Mouse (Mus musculus): ENCODE results near the gene Usp34.
"Not testable (repeated sequence)": the region's sequence is repeated elsewhere in the genome, so short reads cannot be mapped to it uniquely, and the experiment has no call there.

Usp34 gene

DNA sequence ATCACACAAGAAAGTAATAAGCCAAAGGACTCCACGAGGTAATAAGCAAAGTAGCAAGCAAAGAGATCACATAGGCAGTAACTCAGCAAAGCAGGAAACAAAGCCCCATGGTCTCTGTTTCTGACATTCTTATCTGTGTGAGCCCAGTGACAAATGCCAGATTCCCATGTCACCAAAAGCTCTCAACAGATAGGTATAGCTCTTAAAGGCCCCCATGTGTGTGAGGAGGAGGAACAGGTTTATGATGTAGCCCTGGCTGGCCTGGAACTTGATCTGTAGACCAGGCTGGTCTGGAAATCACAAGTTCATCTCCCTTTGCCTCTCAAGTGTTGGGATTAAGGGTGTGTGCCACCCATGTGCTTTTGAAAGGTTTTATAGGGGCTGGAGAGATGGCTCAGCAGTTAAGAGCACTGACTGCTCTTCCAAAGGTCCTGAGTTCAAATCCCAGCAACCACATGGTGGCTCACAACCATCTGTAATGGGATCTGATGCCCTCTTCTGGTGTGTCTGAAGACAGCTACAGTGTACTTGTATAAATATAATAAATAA is 53.1 kb downstream of the Usp34 start:
- not testable (repeated sequence) for DNase-seq

DNA sequence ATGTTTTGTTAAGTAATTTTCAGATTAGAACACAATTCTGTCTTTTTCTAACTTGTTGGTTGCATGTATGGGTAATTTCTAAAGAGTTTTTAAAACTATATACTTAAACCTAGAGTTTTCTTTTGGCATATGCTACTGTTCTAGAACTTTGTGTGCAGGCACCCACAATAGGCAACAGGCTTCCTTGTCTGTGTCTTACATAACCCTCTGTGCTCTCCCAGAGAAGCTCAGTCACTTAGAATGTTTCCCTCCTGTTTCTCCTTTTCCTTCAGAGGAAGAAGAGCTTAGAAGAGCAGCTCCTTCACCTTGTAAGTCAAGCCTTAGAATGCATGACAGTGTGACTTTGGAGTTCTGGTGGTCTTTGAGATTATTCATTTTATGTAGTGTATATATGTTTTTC is 55.6 kb downstream of the Usp34 start:
- DNase-seq = no peak

DNA sequence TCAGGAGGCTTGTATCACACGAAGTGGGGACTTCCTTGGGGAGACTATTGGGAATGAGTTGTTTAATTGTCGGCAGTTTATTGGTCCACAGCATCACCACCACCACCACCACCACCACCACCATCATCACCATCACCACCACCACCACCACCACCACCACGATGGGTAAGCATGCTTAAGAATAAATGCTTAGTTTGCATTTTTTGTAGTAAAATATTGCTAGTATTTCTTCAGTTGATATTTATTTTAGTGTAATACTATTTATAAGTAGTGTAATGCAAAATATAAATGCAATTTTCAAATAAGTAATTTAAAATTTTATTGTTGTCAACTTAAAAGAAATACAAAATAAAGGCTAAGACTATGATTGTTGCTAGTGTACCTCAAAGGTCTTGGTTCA is 57.7 kb downstream of the Usp34 start:
- no peak for DNase-seq

DNA sequence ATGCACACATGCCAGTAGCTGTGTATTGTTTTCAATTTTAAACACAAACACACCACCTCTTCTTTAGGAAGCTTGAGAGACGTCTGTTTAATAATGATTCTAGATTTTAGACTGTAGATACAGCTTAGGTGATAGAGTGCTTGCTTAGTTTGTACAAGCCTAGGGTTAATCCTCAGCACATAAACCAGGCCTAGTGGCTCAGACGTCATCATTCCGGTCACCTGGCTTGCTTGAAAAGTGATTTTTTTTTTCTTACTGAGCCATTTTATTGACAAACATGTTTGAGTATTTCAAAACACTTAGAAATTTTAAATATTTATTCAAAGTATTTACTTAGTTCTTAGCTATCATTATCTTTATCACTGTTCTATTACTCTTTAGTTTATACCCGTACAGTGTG is 65.3 kb downstream of the Usp34 start:
- no peak for DNase-seq

DNA sequence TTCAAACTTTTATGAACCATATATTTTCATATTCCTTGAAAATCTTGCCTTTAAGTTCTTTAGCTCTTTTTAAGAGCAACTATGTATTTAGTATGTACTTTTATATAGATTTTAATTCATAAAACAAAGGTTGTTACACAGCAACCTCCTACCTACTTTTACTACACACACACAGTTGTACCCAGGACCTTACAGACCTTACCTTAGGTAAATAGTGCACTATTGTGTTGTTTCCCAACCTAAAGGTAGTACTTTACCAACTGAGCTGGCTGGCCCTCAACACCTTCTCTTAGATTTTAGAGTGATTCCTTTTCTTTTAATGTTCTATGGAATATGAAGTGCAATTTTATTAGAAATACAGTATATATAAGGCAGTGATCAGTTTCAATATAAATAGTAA is 65.8 kb downstream of the Usp34 start:
- DNase-seq = no peak

DNA sequence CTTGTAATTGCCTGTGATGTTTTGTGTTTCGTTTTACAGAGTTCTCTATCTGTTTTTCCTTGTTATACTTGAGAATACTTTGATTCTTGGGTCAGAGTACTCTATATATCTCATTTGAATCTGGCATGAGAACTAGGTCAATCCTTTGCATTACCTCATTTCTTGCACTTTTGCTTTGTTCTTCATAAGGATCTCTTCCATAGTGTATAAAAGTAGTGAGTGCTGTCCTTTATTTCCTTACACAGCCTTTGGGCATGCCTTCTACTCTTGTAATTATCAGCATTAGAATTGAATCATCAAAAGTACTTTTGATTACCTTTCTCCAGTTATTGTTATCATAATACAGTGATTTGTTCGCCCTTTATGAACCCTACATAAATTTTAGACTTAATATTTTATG is 73.4 kb downstream of the Usp34 start:
- no peak for DNase-seq

DNA sequence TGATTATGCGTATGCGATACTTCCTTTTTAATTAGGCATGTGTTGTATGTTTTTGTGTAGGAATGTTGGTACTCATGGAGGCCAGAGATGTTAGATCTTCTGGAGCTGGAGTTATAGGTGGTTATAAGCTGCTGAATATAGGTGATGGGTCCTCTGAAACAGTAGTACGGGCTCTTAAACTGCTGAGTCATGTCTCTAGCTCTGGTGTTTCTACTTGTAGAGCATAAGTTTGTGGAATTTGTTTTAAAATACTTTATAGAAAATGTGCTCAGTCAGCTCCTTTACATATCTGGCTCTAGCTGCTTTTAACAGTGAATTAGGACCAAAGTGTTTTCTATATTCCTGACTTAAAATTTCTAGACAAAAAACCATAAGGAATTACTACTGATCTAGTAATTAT is 73.9 kb downstream of the Usp34 start:
- DNase-seq = no peak

DNA sequence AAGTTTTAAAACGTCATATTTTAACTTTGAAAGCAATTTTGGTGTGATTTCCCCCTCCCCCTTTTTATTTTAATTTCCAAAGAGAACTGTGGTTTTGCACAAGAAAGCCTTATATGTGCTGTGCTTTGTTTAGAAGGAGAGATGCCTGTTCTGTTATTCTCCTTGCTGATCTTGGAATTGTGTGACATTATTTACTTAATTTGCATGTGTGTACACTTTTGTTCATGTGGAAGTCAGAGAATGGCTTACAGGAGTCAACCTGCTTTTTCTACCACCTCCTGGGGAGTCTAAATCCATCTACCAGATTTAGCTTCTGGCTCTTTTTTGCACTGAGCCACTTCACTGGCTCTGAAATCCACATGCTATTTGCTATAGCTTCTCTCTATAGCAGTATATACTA is 76.1 kb downstream of the Usp34 start:
- no peak for DNase-seq

DNA sequence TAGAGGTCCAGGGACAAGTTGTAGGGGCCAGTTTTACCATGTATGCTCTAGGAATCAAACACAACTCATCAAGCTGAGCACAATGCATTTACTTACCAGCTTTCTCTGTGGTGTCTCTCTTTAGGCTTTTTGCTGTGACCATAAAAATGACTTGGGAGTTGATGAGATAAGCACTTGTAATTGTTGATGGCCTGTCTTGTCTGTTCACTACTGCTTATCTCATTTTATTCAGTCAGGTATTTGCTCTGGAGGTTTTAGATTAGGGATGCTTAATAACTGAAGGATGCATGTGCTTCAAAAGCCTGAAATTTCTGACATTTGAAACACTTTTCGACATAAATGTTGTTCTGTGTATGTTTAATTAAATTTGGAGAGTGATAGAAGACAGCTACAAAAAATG is 83.0 kb downstream of the Usp34 start:
- DNase-seq = no peak

DNA sequence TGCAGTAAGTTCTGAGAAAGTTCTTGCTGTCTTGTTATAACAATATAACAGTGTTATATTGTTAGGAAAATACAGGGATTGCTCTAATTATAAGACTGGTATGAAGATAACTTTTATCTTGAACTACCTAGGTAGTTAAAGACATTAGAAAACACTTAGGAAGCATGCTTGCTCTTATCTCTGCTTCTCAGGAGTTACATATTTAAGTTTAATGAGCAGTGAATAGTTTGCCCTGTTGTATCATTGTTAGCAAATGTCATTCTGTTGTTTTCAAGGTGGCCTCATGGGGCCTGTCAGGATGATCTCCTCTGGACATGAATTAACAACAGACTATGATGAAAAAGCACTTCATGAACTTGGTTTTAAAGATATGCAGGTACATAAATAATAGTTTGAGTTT is 85.9 kb downstream of the Usp34 start:
- no peak for DNase-seq

DNA sequence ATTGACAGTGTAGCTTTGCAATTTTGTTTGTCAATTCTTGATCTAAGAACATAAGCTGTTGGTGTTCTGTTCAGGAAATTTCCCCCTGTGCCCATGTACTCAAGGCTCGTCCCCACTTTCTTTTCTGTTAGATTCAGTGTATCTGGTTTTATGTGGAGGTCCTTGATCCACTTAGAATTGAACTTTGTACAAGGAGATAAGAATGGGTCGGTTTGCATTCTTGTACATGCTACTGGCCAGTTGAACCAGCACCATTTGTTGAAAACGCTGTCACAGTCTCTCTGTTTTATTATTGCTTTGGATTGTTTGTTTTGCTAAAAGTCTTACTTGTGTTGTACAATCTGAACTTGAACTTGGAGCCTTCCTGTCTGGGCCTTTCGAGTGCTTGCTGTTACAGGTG is 89.9 kb downstream of the Usp34 start:
- DNase-seq = no peak

DNA sequence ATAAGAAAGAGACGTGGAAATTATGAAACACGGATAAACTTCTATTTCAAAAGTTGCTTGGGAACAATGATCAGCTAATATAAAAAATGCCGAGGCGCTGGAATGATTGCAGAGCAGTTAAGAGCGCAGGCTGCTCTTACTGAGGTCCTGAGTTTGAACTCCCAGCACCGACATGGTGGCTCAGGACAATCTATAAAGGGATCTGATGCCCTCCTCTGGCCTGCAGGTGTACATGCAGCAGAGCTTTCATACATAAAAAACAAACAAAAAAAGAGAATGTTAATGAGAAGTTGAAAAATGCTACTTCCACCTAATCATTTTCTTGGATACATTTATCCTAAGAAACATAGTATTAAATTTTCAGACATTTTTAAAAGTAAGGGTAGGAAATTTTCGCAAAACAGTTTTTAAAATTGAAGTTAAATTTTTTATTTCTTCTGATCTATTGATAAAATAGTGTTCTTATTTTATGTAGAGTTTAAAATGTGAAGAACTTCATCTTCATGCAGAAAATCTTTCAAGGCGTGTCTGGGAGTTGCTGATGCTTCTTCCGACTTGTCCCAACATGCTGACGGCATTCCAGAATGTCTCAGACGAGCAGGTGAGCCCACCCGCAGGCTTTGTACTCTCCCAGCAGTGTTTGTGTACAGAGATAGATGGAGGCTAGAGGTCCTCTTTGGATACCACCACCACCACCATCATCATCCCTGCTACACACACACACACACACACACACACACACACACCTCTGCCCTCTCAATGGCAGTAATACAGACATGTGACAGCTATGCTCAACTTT is 94.5 kb downstream of the Usp34 start:
- no peak for DNase-seq

DNA sequence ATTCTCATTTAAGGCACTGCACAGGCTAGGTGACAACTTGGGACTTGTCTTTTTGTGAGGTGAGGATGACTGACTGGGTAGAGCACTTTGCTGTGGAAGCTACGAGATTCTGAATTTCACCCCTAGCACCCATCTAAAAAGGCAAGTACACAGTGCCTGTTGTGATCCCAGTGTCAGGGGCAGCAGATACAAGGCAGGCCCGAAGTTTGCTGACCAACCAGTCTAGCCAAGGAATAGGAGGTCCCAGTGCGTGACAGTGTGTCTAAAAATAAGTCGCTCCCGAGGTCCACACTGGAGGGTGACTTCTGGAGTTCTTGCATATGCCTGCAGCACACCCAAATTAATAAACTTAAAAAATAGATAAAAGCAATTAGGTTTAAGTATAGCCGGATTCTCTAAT is 121.6 kb downstream of the Usp34 start:
- no peak for DNase-seq

DNA sequence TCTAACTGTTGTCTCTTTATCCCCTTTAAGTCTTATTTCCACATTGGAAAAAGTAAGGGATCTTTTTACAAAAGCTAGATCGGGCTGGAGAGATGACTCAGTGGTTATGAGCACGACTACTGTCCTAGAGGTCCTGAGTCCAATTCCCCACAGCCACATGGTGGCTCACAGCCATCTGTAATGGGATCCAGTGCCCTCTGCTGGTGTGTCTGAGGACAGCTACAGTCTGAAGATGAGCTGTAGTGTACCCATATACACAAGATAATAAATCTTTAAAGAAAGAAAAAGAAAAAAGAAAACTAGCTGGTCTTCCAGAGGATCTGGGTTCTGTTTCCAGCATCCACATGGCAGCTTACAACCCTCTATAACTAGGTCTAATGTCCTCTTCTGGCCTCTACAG is 123.3 kb downstream of the Usp34 start:
- no peak for DNase-seq

DNA sequence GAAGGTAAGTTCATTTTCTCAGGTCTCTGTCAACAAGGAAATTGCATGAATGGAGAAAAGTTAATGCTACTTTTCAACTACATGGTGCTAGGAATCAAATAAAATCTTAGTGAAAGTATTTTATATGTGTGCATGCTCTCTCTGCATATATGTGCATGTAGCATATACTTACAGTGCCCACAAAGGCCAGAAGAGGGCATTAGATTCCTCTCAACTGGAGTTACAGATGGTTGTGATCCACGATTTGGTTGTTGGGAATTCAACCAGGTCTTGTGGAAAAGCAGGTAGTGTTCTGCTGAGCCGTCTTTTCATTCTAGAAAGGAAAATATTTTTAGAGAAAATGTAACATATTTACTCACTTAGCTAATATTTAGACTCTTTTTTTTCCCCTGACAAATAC is 129.4 kb downstream of the Usp34 start:
- DNase-seq = no peak

DNA sequence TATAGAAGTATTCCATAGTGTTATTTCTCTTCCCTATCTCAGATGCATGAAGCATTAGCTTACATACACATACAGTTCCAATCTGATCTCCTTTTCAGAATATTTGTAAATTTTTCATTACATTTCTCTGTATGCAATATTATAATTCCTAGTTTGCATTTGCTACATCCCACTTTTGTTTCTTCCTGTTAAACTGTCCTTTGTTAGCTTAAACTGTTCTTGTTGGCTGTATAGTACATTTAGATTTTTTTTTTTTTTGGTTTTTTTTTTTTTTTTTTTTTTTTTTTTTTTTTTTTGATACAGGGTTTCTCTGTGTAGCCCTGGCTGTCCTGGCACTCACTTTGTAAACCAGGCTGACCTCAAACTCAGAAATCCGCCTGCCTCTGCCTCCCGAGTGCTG is 159.2 kb downstream of the Usp34 start:
- not testable (repeated sequence) for DNase-seq

DNA sequence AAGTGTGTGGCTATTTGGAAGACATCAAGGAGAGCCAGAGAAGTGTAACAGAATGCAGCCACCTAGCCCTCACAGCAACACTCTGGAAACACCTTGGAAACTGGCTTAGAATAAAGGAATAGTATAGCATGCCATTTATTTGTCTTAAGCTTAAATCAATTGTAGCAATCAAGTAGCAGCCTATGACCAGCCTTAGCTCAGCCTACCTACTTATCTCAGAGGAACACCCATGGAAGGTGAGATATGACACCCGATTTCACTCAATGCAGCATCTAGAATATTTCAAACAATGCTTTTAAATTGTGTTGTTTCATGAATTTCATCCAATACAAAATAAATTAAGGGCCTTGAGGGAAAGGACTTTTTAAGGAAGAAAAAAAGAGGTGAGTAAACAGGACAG is 183.3 kb downstream of the Usp34 start:
- no peak for DNase-seq

DNA sequence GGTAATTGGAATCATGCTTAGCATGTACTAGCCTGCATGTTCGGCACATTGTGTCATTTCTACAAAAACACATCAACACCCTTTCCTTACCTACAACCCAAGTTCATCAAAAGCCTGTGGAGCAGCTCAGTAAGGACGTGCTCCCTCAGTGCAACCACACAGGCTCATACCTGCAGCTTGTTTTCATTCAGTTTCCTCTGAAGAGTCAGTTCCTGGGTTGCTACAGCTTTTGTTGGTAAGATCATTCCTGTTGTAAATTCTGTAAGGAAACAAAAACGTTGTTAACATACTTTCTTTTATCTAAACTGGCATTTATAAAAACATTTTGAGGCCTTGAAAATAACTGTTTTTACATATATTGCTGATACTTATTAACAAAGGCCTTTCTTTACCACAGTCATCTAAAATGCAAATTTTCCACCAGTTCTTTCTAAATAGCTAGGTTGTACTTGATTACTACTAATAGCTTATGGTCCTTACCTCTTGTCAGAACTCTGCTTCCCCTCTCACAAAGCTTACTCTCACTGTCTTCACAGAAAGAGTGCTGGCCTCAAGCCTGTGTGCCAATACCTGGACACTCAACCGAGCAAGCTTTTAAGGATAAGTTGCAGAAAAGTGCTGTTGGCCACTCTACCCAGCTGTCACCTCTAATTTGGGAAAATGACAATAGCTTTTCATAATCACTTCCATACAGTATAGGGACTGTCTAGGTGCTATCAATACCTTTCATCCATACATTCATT is 185.5 kb downstream of the Usp34 start:
- DNase-seq = no peak

DNA sequence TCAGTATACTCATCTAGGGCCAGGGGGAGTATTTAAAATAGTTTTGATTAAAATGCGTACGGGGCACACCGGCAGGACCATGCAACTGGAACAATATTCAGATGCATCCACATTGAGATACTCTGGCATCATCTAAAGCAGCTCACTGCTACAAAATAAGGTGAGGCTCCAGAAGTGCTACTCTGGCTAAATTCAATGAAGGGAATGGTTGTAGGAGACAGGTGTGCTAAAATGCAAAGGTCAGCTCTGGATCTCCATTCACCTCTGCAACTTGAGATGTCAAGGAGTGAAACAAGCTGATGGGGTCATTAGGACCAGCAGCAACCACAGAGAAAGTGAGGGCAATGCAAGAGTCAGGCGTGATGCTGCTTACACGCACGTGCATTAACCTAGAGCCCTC is 188.5 kb downstream of the Usp34 start:
- no peak for DNase-seq

DNA sequence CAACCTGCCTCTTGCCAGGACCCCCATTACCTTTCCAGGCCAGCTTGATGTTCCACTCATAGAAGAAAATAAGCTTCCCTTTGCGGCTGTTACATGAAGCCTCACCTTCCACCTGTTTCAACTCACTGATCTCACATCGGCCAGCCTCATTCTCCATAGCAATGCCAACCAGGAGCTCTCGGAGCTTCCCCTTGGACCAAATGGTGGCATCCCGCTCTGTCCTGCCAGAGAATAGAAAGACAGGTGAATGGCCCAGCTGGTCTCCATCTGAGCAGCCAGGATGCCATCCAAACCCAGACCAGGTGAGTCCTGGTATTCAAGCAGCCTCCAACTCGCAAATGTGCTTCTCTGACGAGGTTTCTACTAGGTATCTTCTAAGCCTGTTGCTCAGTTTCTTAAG is 190.0 kb downstream of the Usp34 start:
- no peak for DNase-seq

DNA sequence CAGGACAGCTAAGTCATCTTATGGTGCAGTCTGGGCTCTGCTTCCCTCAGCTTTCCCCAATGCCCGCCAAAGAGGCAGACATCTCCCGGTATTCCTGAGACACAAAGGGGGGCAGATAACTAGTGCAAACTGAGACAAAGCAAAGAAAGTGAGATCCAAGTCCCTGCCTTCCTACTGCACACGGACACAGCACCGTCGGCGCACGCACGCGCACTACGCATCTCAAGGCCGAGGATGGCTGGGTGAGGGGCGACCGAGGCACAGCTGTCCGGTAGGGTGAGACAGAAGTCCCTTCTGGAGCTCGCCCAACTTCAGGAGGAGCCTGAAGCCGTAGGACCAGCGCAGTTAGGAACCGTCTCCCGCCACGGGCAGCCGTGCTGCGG is 190.6 kb downstream of the Usp34 start:
- DNase-seq = peak; percentile 72

DNA sequence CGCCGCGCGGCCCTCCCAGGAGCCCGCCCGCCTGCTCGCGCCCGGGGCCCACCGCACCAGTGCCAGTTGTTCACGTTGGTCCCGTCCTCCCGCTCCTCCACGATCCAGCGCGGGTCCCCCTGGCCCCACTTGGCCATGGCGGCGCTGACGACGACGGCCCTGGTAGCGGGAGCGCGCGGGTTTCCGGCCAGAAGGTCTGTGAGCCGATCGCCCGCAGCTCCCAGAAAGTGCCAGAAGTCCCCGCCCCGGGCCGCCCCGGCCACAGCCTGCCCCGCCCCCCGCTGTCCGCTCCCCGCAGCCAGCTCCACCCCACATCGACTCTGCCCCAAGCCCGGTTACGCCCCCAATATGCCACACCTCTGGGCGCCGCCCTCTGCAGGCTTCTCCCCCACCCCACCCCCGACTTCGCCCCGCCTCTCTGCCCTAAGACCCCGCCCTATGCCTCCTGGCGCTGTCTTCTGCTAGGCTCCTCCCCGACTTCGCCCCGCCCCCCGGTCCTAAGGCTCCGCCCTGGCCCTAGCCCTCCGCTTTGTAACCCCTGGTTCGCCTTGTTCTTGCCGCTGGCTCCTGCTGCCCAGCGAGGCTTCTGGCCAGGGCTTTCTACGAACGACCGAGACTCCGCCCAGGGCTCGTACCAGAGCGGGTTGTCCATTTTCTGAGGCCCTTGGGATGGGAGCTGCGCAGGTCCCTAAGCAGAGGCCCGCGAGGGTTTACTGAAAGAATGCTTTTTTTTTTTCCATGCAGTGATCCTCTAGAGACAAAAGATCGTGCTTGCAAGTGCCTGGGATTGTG is 191.2 kb downstream of the Usp34 start, which contains the start of gene Ahsa2:
Ahsa2 (minus strand) TSS at position 313 of the 792 bp plus-strand sequence.
- peak; percentile 94 for DNase-seq

DNA sequence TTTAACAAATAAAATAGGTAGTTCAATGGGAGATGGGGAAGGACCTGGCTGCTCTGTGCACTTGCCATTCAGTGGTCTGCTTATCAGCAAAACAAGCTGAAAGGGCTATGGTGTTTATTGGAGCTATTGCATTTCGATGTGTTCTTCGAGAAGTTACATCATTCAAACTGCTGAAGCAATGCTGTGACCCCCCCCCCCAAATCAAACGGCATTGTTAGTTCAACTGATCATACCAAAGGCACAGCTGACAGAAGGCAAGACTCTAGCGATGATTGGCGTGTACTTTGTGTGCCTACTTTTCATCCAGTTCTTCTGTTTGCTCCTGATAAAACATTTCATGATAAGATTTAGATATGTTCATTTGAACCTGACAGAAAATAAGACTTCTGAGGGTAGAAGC is 191.9 kb downstream of the Usp34 start:
- DNase-seq = no peak

Measured in right cerebral cortex, postnatal 14 days (tissue).